Mouse (Mus musculus) regulatory T cell (primary cell): ENCODE measurements around the gene Sipa1l3.

Experiments
- in situ Hi-C: fragments of 300-600 bp; cut with MboI, MseI; formaldehyde crosslinking; loops from one replicate; pipeline ENCODE4 v1.15.1; 2025; ENCODE audit warnings: high pct_unique_total_duplicates

The Sipa1l3 gene

GRCm38 (mm10) chr7:29289856-29290255, 228.6 kb downstream of the Sipa1l3 start:
- in situ Hi-C loops = loop anchor here (5.0 kb wide), 1 partner anchor 48 kb away; no protein-coding TSS in a partner anchor

- in situ Hi-C loops = no loop called here
Measured at GRCm38 (mm10) chr7:29288942-29289638, 229.4 kb downstream of the Sipa1l3 start, which contains the start of gene Ppp1r14a. Gene Ppp1r14a (plus strand): TSS chr7:29289308.

GRCm38 (mm10) chr7:29288079-29288478, 230.4 kb downstream of the Sipa1l3 start:
- in situ Hi-C loops = no loop called here

- in situ Hi-C loops = no loop called here
Measured at GRCm38 (mm10) chr7:29287481-29287880, 231.0 kb downstream of the Sipa1l3 start.

GRCm38 (mm10) chr7:29284523-29284922, 233.9 kb downstream of the Sipa1l3 start:
- in situ Hi-C loops = no loop called here

GRCm38 (mm10) chr7:29283876-29284275, 234.6 kb downstream of the Sipa1l3 start:
- in situ Hi-C loops = no loop called here

GRCm38 (mm10) chr7:29282074-29282554, 236.3 kb downstream of the Sipa1l3 start:
- in situ Hi-C loops = no loop called here

GRCm38 (mm10) chr7:29281201-29282073, 237.0 kb downstream of the Sipa1l3 start, which contains the start of gene Spint2:
Gene Spint2 (minus strand): TSS chr7:29281912.
- in situ Hi-C loops = no loop called here

- in situ Hi-C loops = no loop called here
Measured at GRCm38 (mm10) chr7:29280801-29281200, 237.6 kb downstream of the Sipa1l3 start.

- in situ Hi-C loops = no loop called here
Measured at GRCm38 (mm10) chr7:29279924-29280323, 238.5 kb downstream of the Sipa1l3 start.

GRCm38 (mm10) chr7:29279261-29279660, 239.2 kb downstream of the Sipa1l3 start:
- in situ Hi-C loops = no loop called here

GRCm38 (mm10) chr7:29277510-29277909, 240.9 kb downstream of the Sipa1l3 start:
- in situ Hi-C loops = no loop called here

GRCm38 (mm10) chr7:29276715-29277114, 241.7 kb downstream of the Sipa1l3 start:
- in situ Hi-C loops = no loop called here

GRCm38 (mm10) chr7:29271687-29272465, 246.6 kb downstream of the Sipa1l3 start:
- in situ Hi-C loops = no loop called here

- in situ Hi-C loops = no loop called here
Measured at GRCm38 (mm10) chr7:29270445-29270844, 248.0 kb downstream of the Sipa1l3 start.
